Mouse (Mus musculus) midbrain, embryonic 10.5 days (tissue): ENCODE measurements around the gene 1700123O20Rik. TPM values are rescaled to one million over a fixed set of nuclear protein-coding genes. Genes with fewer than 3 reads are reported as not detected.

Source experiments
- DNase-seq: peaks from one replicate; pipeline ENCODE4 v3.0.0-alpha.2; 2017; ENCODE audit warnings: low spot score
- H3K27ac ChIP-seq: fragments of 300-500 bp; sonication (generic); replicated peaks from 2 replicates; pipeline ENCODE4 v1.5.1; 2016; ENCODE audit warnings: mild to moderate bottlenecking
- H3K27me3 ChIP-seq: fragments of 300-500 bp; sonication (generic); 2 replicates; pipeline ENCODE4 v1.6.1; 2016; ENCODE audit warnings: low read depth, mild to moderate bottlenecking; ENCODE audit not compliant: poor library complexity, severe bottlenecking
- H3K36me3 ChIP-seq: fragments of 300-500 bp; sonication (generic); 2 replicates; pipeline ENCODE4 v1.6.1; 2016; ENCODE audit warnings: mild to moderate bottlenecking, moderate library complexity
- H3K4me1 ChIP-seq: fragments of 300-500 bp; sonication (generic); 2 replicates; pipeline ENCODE4 v1.6.1; 2016
- H3K4me3 ChIP-seq: fragments of 300-500 bp; sonication (generic); 2 replicates; pipeline ENCODE4 v1.5.1; 2016; ENCODE audit warnings: mild to moderate bottlenecking, moderate library complexity
- H3K9me3 ChIP-seq: fragments of 300-500 bp; sonication (generic); replicated peaks from 2 replicates; pipeline ENCODE4 v1.6.1; 2016; ENCODE audit warnings: mild to moderate bottlenecking
- WGBS: fragments of 180-500 bp; shearing (Covaris S2); methylation state at CpG from one replicate; pipeline ENCODE4 v1.1.7; 2016; 5-methylcytosine and 5-hydroxymethylcytosine counted together
- polyA plus RNA-seq: library from polyadenylated mRNA; unstranded; fragments of >200 nt; fragmentation: Nextera tagmentation; extraction: Ambion mirVana; gene quantifications from 2 replicates; pipeline ENCODE4 v1.2.1, GENCODE M21; 2016

Gene 1700123O20Rik
- polyA plus RNA-seq, 1 experiment from 2014 or later: 111 TPM

GRCm38 (mm10) chr14:54686522-54687143 is 617 bp downstream of the 1700123O20Rik start, which contains the start of gene Acin1:
Gene Acin1 (minus strand): TSS chr14:54686931.
- Histone ChIP-seq H3K36me3 (peaks cover 58% of the 10 kb centered on the region), H3K4me1 (peaks cover 27% of the 10 kb centered on the region), H3K27ac (peak within 1 kb of the TSS; percentile 97), H3K27me3 (no peaks in the 10 kb centered on the region), H3K4me3 (peak within 1 kb of the TSS; percentile 90), H3K9me3 (no peaks in the 10 kb centered on the region)
- WGBS: under 1% methylated on average over 44 of the region's 44 CpGs
- peak; percentile 100 for DNase-seq

- H3K27ac ChIP-seq: peak overlapping the region; percentile 97
- 11% methylated on average over 8 of the region's 8 CpGs for WGBS
Observed at GRCm38 (mm10) chr14:54687251-54687650, 1.2 kb downstream of the 1700123O20Rik start.

GRCm38 (mm10) chr14:54695042-54695441 is 9.0 kb downstream of the 1700123O20Rik start:
- no peak overlapping the region for H3K27ac ChIP-seq
- H3K36me3 ChIP-seq: peaks cover 33% of the 10 kb centered on the region
- DNase-seq: no peak
- H3K27me3 ChIP-seq: no peaks in the 10 kb centered on the region
- H3K4me3 ChIP-seq: no peak overlapping the region
- no peaks in the 10 kb centered on the region for H3K9me3 ChIP-seq
- WGBS: 80% methylated on average over 6 of the region's 6 CpGs
- no peaks in the 10 kb centered on the region for H3K4me1 ChIP-seq

More at GRCm38 (mm10) chr14:54687251-54687650, 1.2 kb downstream of the 1700123O20Rik start:
- H3K4me1 ChIP-seq: peaks cover 27% of the 10 kb centered on the region
- no peaks in the 10 kb centered on the region for H3K27me3 ChIP-seq
- DNase-seq: no peak
- peaks cover 52% of the 10 kb centered on the region for H3K36me3 ChIP-seq
- H3K4me3 ChIP-seq: peak overlapping the region; percentile 90
- no peaks in the 10 kb centered on the region for H3K9me3 ChIP-seq

- no peak for DNase-seq
- Histone ChIP-seq H3K4me3 (no peak overlapping the region), H3K36me3 (peaks cover 19% of the 10 kb centered on the region), H3K27ac (no peak overlapping the region), H3K4me1 (no peaks in the 10 kb centered on the region), H3K27me3 (no peaks in the 10 kb centered on the region), H3K9me3 (no peaks in the 10 kb centered on the region)
- 91% methylated on average over 4 of the region's 4 CpGs for WGBS
Observed at GRCm38 (mm10) chr14:54696752-54697151, 10.7 kb downstream of the 1700123O20Rik start.

GRCm38 (mm10) chr14:54698733-54699132 is 12.7 kb downstream of the 1700123O20Rik start, which contains the start of gene Gm29776:
Gene Gm29776 (minus strand): TSS chr14:54698833.
- no peak within 1 kb of the TSS for H3K4me3 ChIP-seq
- no peak for DNase-seq

GRCm38 (mm10) chr14:54699586-54699985 is 13.6 kb downstream of the 1700123O20Rik start:
- 62% methylated on average over 3 of the region's 3 CpGs for WGBS
- no peaks in the 10 kb centered on the region for H3K9me3 ChIP-seq
- no peak for DNase-seq
- H3K4me1 ChIP-seq: no peaks in the 10 kb centered on the region
- no peak overlapping the region for H3K4me3 ChIP-seq
- no peaks in the 10 kb centered on the region for H3K36me3 ChIP-seq
- peaks cover 10% of the 10 kb centered on the region for H3K27me3 ChIP-seq
- H3K27ac ChIP-seq: no peak overlapping the region

More at GRCm38 (mm10) chr14:54698733-54699132, 12.7 kb downstream of the 1700123O20Rik start, which contains the start of gene Gm29776:
- peaks cover 10% of the 10 kb centered on the region for H3K27me3 ChIP-seq
- no peaks in the 10 kb centered on the region for H3K9me3 ChIP-seq
- 83% methylated on average over 4 of the region's 4 CpGs for WGBS
- H3K27ac ChIP-seq: no peak within 1 kb of the TSS
- peaks cover 5% of the 10 kb centered on the region for H3K36me3 ChIP-seq
- H3K4me1 ChIP-seq: no peaks in the 10 kb centered on the region

GRCm38 (mm10) chr14:54701298-54701697 is 15.3 kb downstream of the 1700123O20Rik start:
- H3K27ac ChIP-seq: no peak overlapping the region
- no peaks in the 10 kb centered on the region for H3K9me3 ChIP-seq
- peaks cover 10% of the 10 kb centered on the region for H3K27me3 ChIP-seq
- 18% methylated on average over 6 of the region's 6 CpGs for WGBS
- peak; percentile 76 for DNase-seq
- no peak overlapping the region for H3K4me3 ChIP-seq
- H3K36me3 ChIP-seq: no peaks in the 10 kb centered on the region
- H3K4me1 ChIP-seq: 0 out of 2 replicates have a peak, but pooled peaks cover 3% of the 10 kb centered on the region

GRCm38 (mm10) chr14:54703207-54703606 is 17.2 kb downstream of the 1700123O20Rik start:
- H3K9me3 ChIP-seq: no peaks in the 10 kb centered on the region
- peaks cover 16% of the 10 kb centered on the region for H3K4me1 ChIP-seq
- H3K4me3 ChIP-seq: no peak overlapping the region
- 74% methylated on average over 10 of the region's 10 CpGs for WGBS
- H3K36me3 ChIP-seq: no peaks in the 10 kb centered on the region
- H3K27me3 ChIP-seq: peaks cover 10% of the 10 kb centered on the region
- no peak overlapping the region for H3K27ac ChIP-seq
- DNase-seq: no peak

GRCm38 (mm10) chr14:54705844-54706243 is 19.8 kb downstream of the 1700123O20Rik start:
- DNase-seq: no peak
- Histone ChIP-seq H3K4me1 (peaks cover 16% of the 10 kb centered on the region), H3K9me3 (no peaks in the 10 kb centered on the region), H3K36me3 (no peaks in the 10 kb centered on the region), H3K27me3 (peaks cover 10% of the 10 kb centered on the region), H3K4me3 (no peak overlapping the region), H3K27ac (no peak overlapping the region; the same call in 1 of the 2 replicates)
- 54% methylated on average over 5 of the region's 5 CpGs for WGBS

GRCm38 (mm10) chr14:54706589-54707320 is 20.7 kb downstream of the 1700123O20Rik start:
- H3K27me3 ChIP-seq: peaks cover 10% of the 10 kb centered on the region
- peak overlapping the region; percentile 20; the same call in 1 of the 2 replicates for H3K27ac ChIP-seq
- peaks cover 16% of the 10 kb centered on the region for H3K4me1 ChIP-seq
- no peak for DNase-seq
- no peaks in the 10 kb centered on the region for H3K9me3 ChIP-seq
- H3K4me3 ChIP-seq: no peak overlapping the region
- 53% methylated on average over 17 of the region's 17 CpGs for WGBS
- no peaks in the 10 kb centered on the region for H3K36me3 ChIP-seq

- H3K27ac ChIP-seq: no peak overlapping the region
- 89% methylated on average over 9 of the region's 9 CpGs for whole genome bisulfite sequencing
- no peaks in the 10 kb centered on the region for H3K27me3 ChIP-seq
- no peak for DNase-seq
- no peaks in the 10 kb centered on the region for H3K36me3 ChIP-seq
- H3K4me3 ChIP-seq: no peak overlapping the region
- H3K9me3 ChIP-seq: no peaks in the 10 kb centered on the region
- peaks cover 18% of the 10 kb centered on the region for H3K4me1 ChIP-seq
Observed at GRCm38 (mm10) chr14:54709054-54709453, 23.0 kb downstream of the 1700123O20Rik start.

- H3K27ac ChIP-seq: no peak within 1 kb of the TSS
- WGBS: 91% methylated on average over 7 of the region's 7 CpGs
Observed at GRCm38 (mm10) chr14:54712074-54712473, 26.1 kb downstream of the 1700123O20Rik start, which contains the start of gene Cebpe. Gene Cebpe (minus strand): TSS chr14:54712174.

GRCm38 (mm10) chr14:54712861-54713260 is 26.8 kb downstream of the 1700123O20Rik start:
- WGBS: 73% methylated on average over 8 of the region's 8 CpGs
- H3K27ac ChIP-seq: no peak overlapping the region
- H3K4me3 ChIP-seq: no peak overlapping the region

More at GRCm38 (mm10) chr14:54712074-54712473, 26.1 kb downstream of the 1700123O20Rik start, which contains the start of gene Cebpe:
- Histone ChIP-seq H3K27me3 (peaks cover 16% of the 10 kb centered on the region), H3K9me3 (no peaks in the 10 kb centered on the region), H3K36me3 (no peaks in the 10 kb centered on the region), H3K4me3 (no peak within 1 kb of the TSS), H3K4me1 (peaks cover 17% of the 10 kb centered on the region)
- no peak for DNase-seq

More at GRCm38 (mm10) chr14:54712861-54713260, 26.8 kb downstream of the 1700123O20Rik start:
- H3K27me3 ChIP-seq: peaks cover 16% of the 10 kb centered on the region
- no peaks in the 10 kb centered on the region for H3K9me3 ChIP-seq
- H3K36me3 ChIP-seq: no peaks in the 10 kb centered on the region
- no peak for DNase-seq
- peaks cover 11% of the 10 kb centered on the region for H3K4me1 ChIP-seq
